Mouse (Mus musculus) embryonic facial prominence, embryonic 11.5 days (tissue): ENCODE results near the gene Swi5. TPM values are rescaled to one million over a fixed set of nuclear protein-coding genes. Genes with fewer than 3 reads are reported as not detected.
A peak's percentile ranks its signal among the peaks of the same experiment; 100 is the strongest.
"Not testable (repeated sequence)": the region's sequence is repeated elsewhere in the genome, so short reads cannot be mapped to it uniquely, and the experiment has no call there.

Source experiments
- ATAC-seq: fragments of 200-750 bp; cut with Nextera tagmentation; replicated peaks from 2 replicates; pipeline ENCODE4 v1.8.0; 2017; ENCODE audit warnings: low read depth; ENCODE audit not compliant: insufficient number of reproducible peaks, low FRiP score, low TSS enrichment
- DNase-seq: peaks from one replicate; pipeline ENCODE4 v3.0.0-alpha.2; 2015; ENCODE audit warnings: low spot score
- H3K27ac ChIP-seq: fragments of 300-500 bp; sonication (generic); replicated peaks from 2 replicates; pipeline ENCODE4 v1.5.1; 2014; ENCODE audit warnings: mild to moderate bottlenecking, low read depth, low read length, control low read depth
- H3K27me3 ChIP-seq: fragments of 300-500 bp; sonication (generic); 2 replicates; pipeline ENCODE4 v1.6.1; 2014; ENCODE audit warnings: mild to moderate bottlenecking, low read length, moderate library complexity, mixed read lengths; ENCODE audit not compliant: control insufficient read depth, insufficient read depth
- H3K36me3 ChIP-seq: fragments of 300-500 bp; sonication (generic); replicated peaks from 2 replicates; pipeline ENCODE4 v1.6.1; 2014; ENCODE audit warnings: low read depth, mild to moderate bottlenecking, low read length, moderate library complexity, mixed read lengths; ENCODE audit not compliant: control insufficient read depth, insufficient read depth
- H3K4me1 ChIP-seq: fragments of 300-500 bp; sonication (generic); 2 replicates; pipeline ENCODE4 v1.6.1; 2014; ENCODE audit warnings: low read length, mixed read lengths; ENCODE audit not compliant: control insufficient read depth, insufficient read depth
- H3K4me2 ChIP-seq: fragments of 300-500 bp; sonication (generic); 2 replicates; pipeline ENCODE4 v1.6.1; 2014; ENCODE audit warnings: low read depth, mild to moderate bottlenecking, control low read depth, low read length, moderate library complexity
- H3K4me3 ChIP-seq: fragments of 300-500 bp; sonication (generic); 2 replicates; pipeline ENCODE4 v1.5.1; 2014; ENCODE audit warnings: low read depth, low read length, control low read depth
- H3K9ac ChIP-seq: fragments of 300-500 bp; sonication (generic); replicated peaks from 2 replicates; pipeline ENCODE4 v1.6.1; 2014; ENCODE audit warnings: mild to moderate bottlenecking, control low read depth, low read length
- H3K9me3 ChIP-seq: fragments of 300-500 bp; sonication (generic); replicated peaks from 2 replicates; pipeline ENCODE4 v1.6.1; 2016; ENCODE audit warnings: mild to moderate bottlenecking, low read length, inconsistent platforms, mixed read lengths; ENCODE audit not compliant: control insufficient read depth
- WGBS: fragments of 180-500 bp; shearing (Covaris S2); extraction: QIAGEN DNeasy Blood & Tissue Kit; methylation state at CpG from one replicate; pipeline ENCODE4 v1.1.7; 2014; 5-methylcytosine and 5-hydroxymethylcytosine counted together
- polyA plus RNA-seq: library from polyadenylated mRNA; unstranded; fragments of >200 nt; fragmentation: Nextera tagmentation; extraction: Ambion mirVana; gene quantifications from 2 replicates; pipeline ENCODE4 v1.2.1, GENCODE M21; 2014

Gene Swi5
- polyA plus RNA-seq, 1 experiment from 2014 or later: 406 TPM

GRCm38 (mm10) chr2:32307941-32308760 is 20.3 kb upstream of the Swi5 start:
- Histone ChIP-seq H3K9ac (no peak overlapping the region), H3K27me3 (no peaks in the 10 kb centered on the region), H3K4me2 (no peak overlapping the region), H3K36me3 (peaks cover 5% of the 10 kb centered on the region), H3K4me3 (no peak overlapping the region), H3K27ac (no peak overlapping the region), H3K4me1 (peaks cover 8% of the 10 kb centered on the region), H3K9me3 (no peaks in the 10 kb centered on the region)
- ATAC-seq: no peak
- DNase-seq: peak; percentile 85
- WGBS: 48% methylated on average over 8 of the region's 8 CpGs

DNA sequence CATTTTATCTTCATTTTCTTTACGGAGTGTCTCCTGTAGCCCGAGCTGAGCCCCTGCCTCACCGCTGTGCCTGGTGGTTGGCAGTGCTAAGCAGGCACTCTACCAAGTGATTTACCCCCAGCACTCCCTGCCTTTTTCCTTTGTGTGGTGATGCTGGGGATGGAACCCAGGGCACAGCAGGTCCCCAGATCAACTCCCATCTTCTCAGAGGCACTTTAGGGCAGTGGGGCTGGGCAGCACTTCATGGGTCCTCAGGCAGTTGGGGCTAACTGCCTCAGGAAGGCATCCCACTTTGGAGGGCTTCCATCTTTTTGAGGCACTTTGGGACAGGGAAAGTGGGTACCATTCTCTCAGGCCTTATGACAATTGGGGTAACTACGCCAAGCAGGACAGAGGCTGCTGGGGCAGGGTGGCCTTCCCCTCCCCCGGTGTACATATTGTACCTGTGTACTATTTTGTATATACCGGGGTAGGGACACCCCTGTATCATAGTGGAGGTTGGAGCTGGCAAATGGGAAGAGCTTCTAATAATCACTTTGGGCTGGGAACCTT is 19.4 kb upstream of the Swi5 start:
- ATAC-seq (no peak), DNase-seq (no peak)
- no peaks in the 10 kb centered on the region for H3K27me3 ChIP-seq
- H3K9ac ChIP-seq: no peak overlapping the region
- H3K9me3 ChIP-seq: no peaks in the 10 kb centered on the region
- no peak overlapping the region for H3K27ac ChIP-seq
- WGBS: 83% methylated on average over 6 of the region's 6 CpGs
- H3K4me2 ChIP-seq: no peak overlapping the region
- no peak overlapping the region for H3K4me3 ChIP-seq
- peaks cover 8% of the 10 kb centered on the region for H3K4me1 ChIP-seq
- H3K36me3 ChIP-seq: peaks cover 5% of the 10 kb centered on the region

DNA sequence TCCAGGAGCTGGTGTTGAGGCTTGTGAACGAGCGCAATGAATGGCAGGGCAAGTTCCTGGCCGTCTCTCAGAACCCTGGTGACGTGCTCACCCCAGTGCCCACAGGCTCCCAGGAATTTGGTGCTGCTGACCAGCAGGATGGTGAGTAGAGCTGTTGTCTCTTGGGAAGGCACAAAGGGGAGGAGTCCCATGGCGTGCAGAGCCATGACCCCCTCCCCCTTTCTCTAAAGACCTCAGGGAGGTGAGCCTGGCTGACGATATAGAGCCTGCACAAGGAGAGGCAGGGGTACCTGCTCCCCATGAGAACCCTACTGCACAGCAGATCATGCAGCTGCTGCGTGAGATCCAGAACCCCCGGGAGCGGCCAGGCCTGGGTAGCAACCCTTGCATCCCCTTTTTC is 18.3 kb upstream of the Swi5 start:
- Histone ChIP-seq H3K9ac (no peak overlapping the region), H3K27me3 (no peaks in the 10 kb centered on the region), H3K4me2 (no peak overlapping the region), H3K27ac (no peak overlapping the region), H3K4me1 (peaks cover 5% of the 10 kb centered on the region), H3K4me3 (no peak overlapping the region), H3K9me3 (no peaks in the 10 kb centered on the region), H3K36me3 (peaks cover 5% of the 10 kb centered on the region)
- ATAC-seq (no peak), DNase-seq (no peak)
- WGBS: 84% methylated on average over 9 of the region's 9 CpGs

GRCm38 (mm10) chr2:32305668-32306067 is 17.8 kb upstream of the Swi5 start:
- Histone ChIP-seq H3K4me3 (no peak overlapping the region), H3K9me3 (no peaks in the 10 kb centered on the region), H3K27ac (no peak overlapping the region), H3K9ac (no peak overlapping the region), H3K4me1 (peaks cover 2% of the 10 kb centered on the region), H3K36me3 (peaks cover 5% of the 10 kb centered on the region), H3K27me3 (no peaks in the 10 kb centered on the region), H3K4me2 (no peak overlapping the region)
- ATAC-seq (no peak), DNase-seq (no peak)
- WGBS: 92% methylated on average over 5 of the region's 5 CpGs

DNA sequence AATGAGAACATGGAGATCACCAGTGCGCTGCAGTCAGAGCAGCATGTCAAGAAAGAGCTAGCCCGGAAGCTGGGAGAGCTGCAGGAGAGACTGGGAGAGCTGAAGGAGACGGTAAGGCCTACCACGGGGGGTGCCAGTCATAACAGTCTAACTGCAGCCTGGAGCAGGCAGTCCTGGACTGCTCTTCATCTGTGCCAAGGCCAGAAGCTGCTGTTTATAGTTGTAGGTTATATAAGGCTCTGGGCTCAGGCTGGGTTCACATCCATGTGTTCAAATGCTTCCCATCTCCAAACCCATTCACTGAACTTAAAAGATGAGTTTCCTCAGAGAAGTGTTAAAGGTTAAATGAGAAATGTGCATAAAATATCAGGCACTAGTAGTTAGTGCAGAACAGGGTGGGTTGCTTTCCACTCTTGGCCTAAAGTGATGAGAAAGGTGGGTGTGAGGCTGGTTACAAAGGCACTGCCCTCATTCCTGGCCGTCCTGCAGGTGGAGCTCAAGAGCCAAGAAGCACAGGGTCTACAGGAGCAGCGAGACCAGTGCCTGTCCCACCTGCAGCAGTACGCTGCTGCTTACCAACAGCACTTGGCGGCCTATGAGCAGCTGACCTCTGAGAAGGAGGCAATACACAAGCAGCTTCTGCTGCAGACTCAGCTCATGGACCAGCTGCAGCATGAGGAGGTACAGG is 16.4 kb upstream of the Swi5 start:
- Histone ChIP-seq H3K4me3 (no peak overlapping the region), H3K4me1 (no peaks in the 10 kb centered on the region), H3K9ac (no peak overlapping the region), H3K4me2 (no peak overlapping the region), H3K9me3 (no peaks in the 10 kb centered on the region), H3K27ac (no peak overlapping the region), H3K36me3 (peaks cover 7% of the 10 kb centered on the region), H3K27me3 (no peaks in the 10 kb centered on the region)
- WGBS: 59% methylated on average over 8 of the region's 8 CpGs
- 0 out of 2 replicates have a peak, but pooled peaks have one; percentile 66 for ATAC-seq
- peak; percentile 77 for DNase-seq

GRCm38 (mm10) chr2:32302952-32303351 is 15.1 kb upstream of the Swi5 start:
- 94% methylated on average over 9 of the region's 10 CpGs for WGBS
- ATAC-seq: no peak
- Histone ChIP-seq H3K9me3 (no peaks in the 10 kb centered on the region), H3K4me3 (no peak overlapping the region), H3K27ac (no peak overlapping the region), H3K36me3 (peaks cover 9% of the 10 kb centered on the region), H3K27me3 (no peaks in the 10 kb centered on the region), H3K4me1 (no peaks in the 10 kb centered on the region), H3K9ac (no peak overlapping the region), H3K4me2 (no peak overlapping the region)
- DNase-seq: no peak

GRCm38 (mm10) chr2:32299469-32299868 is 11.6 kb upstream of the Swi5 start:
- Histone ChIP-seq H3K9me3 (no peaks in the 10 kb centered on the region), H3K27ac (no peak overlapping the region), H3K4me1 (no peaks in the 10 kb centered on the region), H3K4me2 (no peak overlapping the region), H3K27me3 (no peaks in the 10 kb centered on the region), H3K9ac (no peak overlapping the region), H3K36me3 (peaks cover 5% of the 10 kb centered on the region), H3K4me3 (no peak overlapping the region)
- ATAC-seq: no peak
- WGBS: 89% methylated on average over 4 of the region's 4 CpGs
- DNase-seq: no peak

DNA sequence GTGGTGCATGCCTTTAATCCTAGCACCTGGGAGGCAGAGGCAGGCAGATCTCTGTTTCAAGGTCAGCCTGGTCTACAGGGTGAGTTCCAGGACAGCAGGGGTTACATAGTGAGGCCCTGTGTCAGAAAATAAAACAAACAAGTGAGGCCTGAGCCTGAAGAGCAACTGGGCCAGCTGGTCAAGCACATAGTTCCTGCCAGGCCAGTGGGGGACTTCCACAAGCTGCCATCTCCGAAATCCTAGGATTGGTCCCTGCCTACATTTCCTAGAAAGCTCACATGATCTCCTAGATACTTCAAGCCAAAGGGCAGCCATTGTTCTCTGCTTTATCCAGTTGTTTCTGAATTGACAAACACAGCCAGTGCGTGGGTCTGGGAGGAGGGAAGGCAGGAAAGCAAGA is 8.0 kb upstream of the Swi5 start:
- ATAC-seq, H3K36me3 ChIP-seq, H3K4me1 ChIP-seq, H3K9me3 ChIP-seq, DNase-seq, H3K27ac ChIP-seq, H3K4me3 ChIP-seq, H3K27me3 ChIP-seq, H3K9ac ChIP-seq, H3K4me2 ChIP-seq: not testable (repeated sequence)
- WGBS: 91% methylated on average over 2 of the region's 2 CpGs
